ENCODE assay signal across 8 mouse cellular contexts in the genomic region with DNA sequence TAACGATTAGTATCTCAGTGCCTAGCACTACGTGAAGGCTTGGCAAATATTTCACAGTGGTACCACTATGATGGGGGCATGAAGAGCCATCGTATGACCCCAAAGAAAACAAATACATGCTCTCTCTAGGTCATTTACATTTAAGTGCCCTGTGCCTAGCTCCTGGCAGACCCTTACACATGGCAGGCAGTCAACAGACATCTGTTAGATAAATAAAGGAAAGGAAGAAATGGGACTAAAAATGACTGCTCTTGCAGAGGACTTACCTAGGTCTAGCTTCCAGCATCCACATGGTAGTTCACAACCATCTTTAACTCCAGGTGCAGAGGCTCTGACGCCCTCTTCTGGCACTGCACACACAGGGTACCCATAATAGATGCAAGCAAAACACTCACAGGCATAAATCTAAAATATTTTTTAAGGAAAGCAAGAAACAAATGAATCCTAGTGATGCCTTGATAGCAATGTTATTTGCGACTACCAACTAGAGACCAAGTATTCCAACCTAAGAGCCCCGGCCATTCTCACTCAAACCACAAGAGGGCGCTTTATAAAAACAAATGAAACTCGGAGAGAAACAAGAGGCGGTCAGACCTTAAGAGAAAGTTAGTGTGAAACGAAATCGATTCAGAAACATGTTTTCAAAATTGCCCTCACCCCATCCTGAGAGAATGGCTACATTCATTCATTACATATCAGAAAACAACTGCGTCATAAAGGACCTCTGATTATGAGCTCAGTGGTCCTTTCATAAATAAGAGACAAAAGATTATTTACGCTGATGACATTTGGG. TPM values are rescaled to one million over a fixed set of nuclear protein-coding genes. Genes with fewer than 3 reads are reported as not detected.
DNase-seq lines count a peak whose midpoint lies in the region; ATAC-seq and TF ChIP-seq lines count a peak whose summit lies in the region.

No protein-coding gene starts in this region.

- H3K27ac ChIP-seq in embryonic facial prominence, embryonic 12.5 days, result no peak overlapping the region
- H3K27ac ChIP-seq in heart, adult 2 months, result peak overlapping the region; percentile 2; the same call in 1 of the 2 replicates
- H3K27ac ChIP-seq in limb, embryonic 10.5 days, result no peak overlapping the region
- no peak overlapping the region for H3K27ac ChIP-seq in midbrain, embryonic 11.5 days (ENCODE audit: low read depth, low read length)

- DNase-seq in 3134 (ENCODE audit: extremely low read depth, insufficient read length, low spot score), result peak; percentile 28
- DNase-seq in adrenal gland, adult (ENCODE audit: inconsistent age in 2 of 2, low spot score in 1 of 2), result peak; percentile 71 to 95
- peak; percentile 55 to 66 for DNase-seq in heart, adult 2 months
- peak; percentile 75 for DNase-seq in kidney, adult 18-20 months
- peak; percentile 53 for DNase-seq in limb, embryonic 10.5 days (ENCODE audit: low spot score)
- peak; percentile 97 for DNase-seq in midbrain, embryonic 11.5 days (ENCODE audit: low spot score, missing footprints)
- peak; percentile 36 to 62 for DNase-seq in spleen, postnatal 36 days (ENCODE audit: low spot score in 2 of 2)

- H3K4me3 ChIP-seq in embryonic facial prominence, embryonic 12.5 days, result peak overlapping the region; percentile 23
- H3K4me3 ChIP-seq in heart, adult 2 months, result peak overlapping the region; percentile 36
- no peak overlapping the region for H3K4me3 ChIP-seq in limb, embryonic 10.5 days
- H3K4me3 ChIP-seq in midbrain, embryonic 11.5 days (ENCODE audit: low read depth, low read length), result no peak overlapping the region; the same call in 1 of the 2 replicates

- no peak for TF ChIP-seq POLR2A in heart, adult 2 months (IDR thresholded peaks at IDR 0.05; ENCODE audit: insufficient read depth, low read depth, low read length)

- TF ChIP-seq CTCF in heart, adult 2 months (IDR thresholded peaks at IDR 0.05), result peak; percentile 94

- intact Hi-C loops in heart, adult 2 months (cut with DNase I), result no loop called here

- H3K27me3 ChIP-seq in embryonic facial prominence, embryonic 12.5 days, result no peaks in the 10 kb centered on the region
- H3K27me3 ChIP-seq in heart, adult 2 months (ENCODE audit: control insufficient read depth, insufficient read depth, low read length), result no peaks in the 10 kb centered on the region
- no peaks in the 10 kb centered on the region for H3K27me3 ChIP-seq in limb, embryonic 10.5 days (ENCODE audit: low read depth, poor library complexity, severe bottlenecking)
- no peaks in the 10 kb centered on the region for H3K27me3 ChIP-seq in midbrain, embryonic 11.5 days (ENCODE audit: control insufficient read depth, insufficient read depth, low read length)

- WGBS in embryonic facial prominence, embryonic 12.5 days, result 26% methylated on average over 13 of the region's 13 CpGs
- WGBS in heart, adult 2 months, result 29% methylated on average over 13 of the region's 13 CpGs
- 45% methylated on average over 13 of the region's 13 CpGs for WGBS in limb, embryonic 10.5 days
- 36% methylated on average over 13 of the region's 13 CpGs for WGBS in midbrain, embryonic 11.5 days

- peak overlapping the region; percentile 25; the same call in 1 of the 2 replicates for H3K9ac ChIP-seq in embryonic facial prominence, embryonic 12.5 days
- no peak overlapping the region; the same call in 1 of the 2 replicates for H3K9ac ChIP-seq in heart, adult 2 months (ENCODE audit: low read depth, low read length)
- no peak overlapping the region for H3K9ac ChIP-seq in midbrain, embryonic 11.5 days (ENCODE audit: low read length)

- H3K9me3 ChIP-seq in embryonic facial prominence, embryonic 12.5 days, result no peaks in the 10 kb centered on the region
- no peaks in the 10 kb centered on the region for H3K9me3 ChIP-seq in limb, embryonic 10.5 days (replicated peaks)
- H3K9me3 ChIP-seq in midbrain, embryonic 11.5 days (ENCODE audit: control insufficient read depth, low read length), result no peaks in the 10 kb centered on the region

- no peak for TF ChIP-seq EP300 in heart, adult 2 months (IDR thresholded peaks at IDR 0.05; ENCODE audit: insufficient read depth, low read depth, low read length)

- H3K79me2 ChIP-seq in heart, adult 2 months (replicated peaks; ENCODE audit: control insufficient read depth, insufficient read depth, low read length), result no peaks in the 10 kb centered on the region

- no peak; the same call in 1 of the 2 replicates for ATAC-seq in embryonic facial prominence, embryonic 12.5 days (ENCODE audit: insufficient number of reproducible peaks, insufficient read depth, low FRiP score, low TSS enrichment)
- ATAC-seq in midbrain, embryonic 11.5 days (ENCODE audit: low FRiP score), result peak; percentile 64

- H3K4me1 ChIP-seq in embryonic facial prominence, embryonic 12.5 days, result no peaks in the 10 kb centered on the region
- H3K4me1 ChIP-seq in heart, adult 2 months (ENCODE audit: control insufficient read depth, insufficient read depth, low read length), result no peaks in the 10 kb centered on the region
- H3K4me1 ChIP-seq in limb, embryonic 10.5 days, result peaks cover 6% of the 10 kb centered on the region
- H3K4me1 ChIP-seq in midbrain, embryonic 11.5 days (ENCODE audit: control insufficient read depth, insufficient read depth, low read length), result no peaks in the 10 kb centered on the region

- no peaks in the 10 kb centered on the region for H3K36me3 ChIP-seq in embryonic facial prominence, embryonic 12.5 days
- no peaks in the 10 kb centered on the region for H3K36me3 ChIP-seq in heart, adult 2 months (ENCODE audit: control insufficient read depth, insufficient read depth, low read length)
- no peaks in the 10 kb centered on the region for H3K36me3 ChIP-seq in limb, embryonic 10.5 days
- H3K36me3 ChIP-seq in midbrain, embryonic 11.5 days (ENCODE audit: control insufficient read depth, insufficient read depth, low read length), result no peaks in the 10 kb centered on the region

- H3K4me2 ChIP-seq in embryonic facial prominence, embryonic 12.5 days (replicated peaks), result peak overlapping the region; percentile 47
- H3K4me2 ChIP-seq in midbrain, embryonic 11.5 days, result peak overlapping the region; percentile 32

RNA-seq across cellular contexts. Expression of a gene that starts 15.7 kb away (rescaled TPM):
- polyA plus RNA-seq in embryonic facial prominence, embryonic 12.5 days (2016; fragmentation: Nextera tagmentation; extraction: Ambion mirVana), result 6.1 and 6.2 TPM in 2 replicates
- 1 to 10 TPM; 4.4 to 5.0 TPM for total RNA-seq in heart, adult 2 months (2021)
- 2.9 and 4.3 TPM in 2 replicates for polyA plus RNA-seq in heart, adult 2 months (2012; rRNA removed)
- polyA plus RNA-seq in limb, embryonic 10.5 days (2016; fragmentation: Nextera tagmentation; extraction: Ambion mirVana), result 3.7 and 4.7 TPM in 2 replicates
- polyA plus RNA-seq in midbrain, embryonic 11.5 days (2014; fragmentation: Nextera tagmentation; extraction: Ambion mirVana), result 13.3 and 13.8 TPM in 2 replicates

Comparison
In these comparisons a context has a peak if more than half of its experiments do, and no peak if none do; other contexts are left out.
1. DNase-seq: peak in every context shown above with its lines; median percentile 97 in midbrain, embryonic 11.5 days; 83 in adrenal gland, adult; 75 in kidney, adult 18-20 months; 60 in heart, adult 2 months; 53 in limb, embryonic 10.5 days; 49 in spleen, postnatal 36 days; 28 in 3134.
2. H3K4me3 ChIP-seq: peak in embryonic facial prominence, embryonic 12.5 days (single experiment) and heart, adult 2 months (single experiment); none in limb, embryonic 10.5 days (single experiment) and midbrain, embryonic 11.5 days (single experiment).